Mouse (Mus musculus): ENCODE data around the gene 1700015F17Rik. TPM values are rescaled to one million over a fixed set of nuclear protein-coding genes. Genes with fewer than 3 reads are reported as not detected.

The 1700015F17Rik gene
- not detected for total RNA-seq (2023)

GRCm38 (mm10) chr5:5479043-5479442, at the start of gene 1700015F17Rik:
Gene 1700015F17Rik, minus strand, starts transcription at chr5:5479143.

GRCm38 (mm10) chr5:5514196-5515076, 35.5 kb upstream of the 1700015F17Rik start, which contains the start of gene Cldn12:
Gene Cldn12, minus strand, starts transcription at chr5:5514958.

GRCm38 (mm10) chr5:5419992-5420455, 58.9 kb downstream of the 1700015F17Rik start, which contains the start of gene Cdk14:
Gene Cdk14, minus strand, starts transcription at chr5:5420312.

Other genes starting within 250 kb of the 1700015F17Rik start
- 1 to 10 TPM; 4.2 to 5.1 TPM for gene Cdk14, start 58.8 kb downstream of the 1700015F17Rik start, total RNA-seq (2023)
- gene Cldn12, start 35.8 kb upstream of the 1700015F17Rik start, total RNA-seq (2023): 1 to 10 TPM; 2.4 to 3.2 TPM
- 10 to 100 TPM; 10.1 to 12.2 TPM for gene Gtpbp10, start 80.4 kb upstream of the 1700015F17Rik start, total RNA-seq (2023)
- gene Gm8773, start 94.7 kb upstream of the 1700015F17Rik start, total RNA-seq (2023): not detected
- gene Cfap69, start 185.1 kb upstream of the 1700015F17Rik start, total RNA-seq (2023): not detected
- not detected for gene Steap2, start 215.4 kb upstream of the 1700015F17Rik start, total RNA-seq (2023)